Mouse (Mus musculus): Measurements from ENCODE around the gene Slc38a5. TPM values are rescaled to one million over a fixed set of nuclear protein-coding genes. Genes with fewer than 3 reads are reported as not detected.

Gene Slc38a5
- polyA plus RNA-seq (2016; fragmentation: Nextera tagmentation; extraction: Ambion mirVana) = 15.0 and 16.5 TPM in 2 replicates

DNA sequence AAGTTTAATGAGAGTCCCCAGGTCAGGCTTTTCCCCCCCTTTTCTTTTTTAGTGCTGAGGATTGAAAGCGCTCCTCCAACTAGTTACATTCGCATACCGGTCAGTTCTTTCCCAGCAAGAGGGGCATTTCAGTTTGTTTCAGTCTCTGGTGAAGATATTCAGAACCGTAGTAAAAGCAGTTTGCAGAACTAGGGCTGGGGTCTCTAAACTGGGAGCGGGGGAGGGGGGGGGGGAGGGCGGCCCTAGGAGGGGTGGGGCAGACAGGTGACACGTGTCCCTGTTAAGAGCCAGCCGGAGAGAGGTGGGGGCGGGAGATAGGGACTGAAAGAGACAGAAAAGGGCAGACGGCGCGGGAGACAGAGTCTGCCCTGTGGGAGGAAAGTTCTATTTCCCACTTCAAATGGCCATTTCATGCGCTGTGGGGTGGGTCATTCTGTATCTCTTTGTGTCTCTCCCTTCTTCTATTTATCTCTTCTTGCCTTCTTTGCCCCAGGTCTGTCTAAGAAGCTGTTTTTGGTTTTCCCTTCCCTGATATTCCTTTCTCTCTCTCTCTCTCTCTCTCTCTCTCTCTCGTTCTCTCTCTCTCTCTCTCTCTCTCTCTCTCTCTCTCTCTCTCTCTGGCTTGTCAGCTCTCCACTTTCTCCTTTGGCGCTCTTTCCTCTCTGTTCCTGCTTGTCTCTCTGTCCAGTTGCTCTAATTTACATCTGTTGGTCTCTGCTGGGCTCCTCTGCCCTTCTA is at the start of gene Slc38a5:
TSS of gene Slc38a5 (plus strand) at position 51 of the 738 bp plus-strand sequence.
- H3K4me1 ChIP-seq = 0 out of 2 replicates have a peak, but pooled peaks cover 4% of the 10 kb centered on the region
- H3K4me3 ChIP-seq = peak within 1 kb of the TSS; percentile 46
- H3K27ac ChIP-seq = no peak within 1 kb of the TSS
- H3K27me3 ChIP-seq (ENCODE audit: insufficient read depth, poor library complexity, severe bottlenecking) = peaks cover 13% of the 10 kb centered on the region; the same call in 1 of the 2 replicates
- WGBS = 21% methylated on average over 13 of the region's 15 CpGs
- H3K9me3 ChIP-seq = no peaks in the 10 kb centered on the region
- no peak for DNase-seq (ENCODE audit: low spot score)
- H3K36me3 ChIP-seq = no peaks in the 10 kb centered on the region

DNA sequence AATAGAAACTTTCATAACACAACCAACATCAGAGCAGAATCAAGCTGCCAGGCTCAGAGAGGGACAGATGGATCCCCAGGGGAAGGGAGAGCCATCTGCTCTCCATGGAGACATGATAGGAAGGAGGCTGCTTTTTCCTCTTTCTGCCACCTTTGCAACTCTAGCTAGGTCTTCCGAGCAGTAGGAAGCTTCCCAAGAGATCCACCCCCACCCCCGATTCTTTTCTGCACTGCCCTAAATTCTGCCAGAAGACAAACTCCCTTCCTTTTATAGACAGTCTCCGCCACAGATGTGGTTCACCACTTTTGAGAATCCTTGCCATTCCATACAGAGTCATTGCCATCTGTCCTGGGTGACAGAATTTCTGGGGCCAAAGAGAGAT is 48.6 kb upstream of the Slc38a5 start:
- 58% methylated on average over 3 of the region's 3 CpGs for WGBS
- H3K36me3 ChIP-seq = no peaks in the 10 kb centered on the region
- H3K9me3 ChIP-seq = no peaks in the 10 kb centered on the region
- H3K4me3 ChIP-seq = no peak overlapping the region
- DNase-seq (ENCODE audit: low spot score) = no peak
- H3K27me3 ChIP-seq (ENCODE audit: insufficient read depth, poor library complexity, severe bottlenecking) = no peaks in the 10 kb centered on the region
- no peak overlapping the region for H3K27ac ChIP-seq
- H3K4me1 ChIP-seq = no peaks in the 10 kb centered on the region

DNA sequence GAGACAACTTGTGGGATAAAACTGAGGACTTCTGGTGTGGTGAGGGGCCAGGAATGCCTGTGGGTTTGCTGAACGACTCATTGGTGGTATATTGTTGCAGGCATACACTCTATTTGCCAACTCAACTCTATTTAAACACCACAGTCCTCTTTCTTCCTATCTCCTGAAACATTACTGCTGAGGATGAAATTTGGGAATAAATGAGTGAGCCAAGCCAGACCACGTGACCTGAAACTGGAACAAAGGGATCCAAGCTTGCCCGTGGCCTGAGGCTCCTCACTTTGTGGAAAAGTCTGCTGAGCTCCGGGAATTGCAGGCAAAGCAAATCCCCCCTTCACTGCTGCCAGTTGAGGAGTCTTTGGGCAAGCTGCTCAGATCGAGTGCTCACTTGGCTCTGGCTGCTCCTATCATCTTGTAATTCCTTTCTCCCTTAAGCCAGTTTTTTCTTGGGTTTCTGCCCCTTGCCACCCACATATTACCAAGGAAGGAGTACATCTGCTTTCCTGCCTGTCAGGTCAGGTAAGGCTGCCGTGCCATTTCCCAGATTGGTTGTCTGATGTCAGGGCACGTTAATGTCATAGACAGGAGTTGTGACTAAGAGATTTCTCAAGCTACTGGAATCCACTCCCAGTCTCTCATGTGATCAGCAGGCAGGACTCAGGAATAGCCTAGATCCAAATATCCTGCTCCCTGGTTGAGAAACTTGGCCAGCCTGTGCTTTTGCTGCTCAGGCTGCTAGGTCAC is 48.1 kb upstream of the Slc38a5 start:
- 54% methylated on average over 7 of the region's 7 CpGs for WGBS
- no peak for DNase-seq (ENCODE audit: low spot score)
- Histone ChIP-seq H3K27ac (no peak overlapping the region), H3K36me3 (no peaks in the 10 kb centered on the region), H3K27me3 (ENCODE audit: insufficient read depth, poor library complexity, severe bottlenecking) (no peaks in the 10 kb centered on the region), H3K4me3 (no peak overlapping the region), H3K9me3 (no peaks in the 10 kb centered on the region), H3K4me1 (no peaks in the 10 kb centered on the region)

DNA sequence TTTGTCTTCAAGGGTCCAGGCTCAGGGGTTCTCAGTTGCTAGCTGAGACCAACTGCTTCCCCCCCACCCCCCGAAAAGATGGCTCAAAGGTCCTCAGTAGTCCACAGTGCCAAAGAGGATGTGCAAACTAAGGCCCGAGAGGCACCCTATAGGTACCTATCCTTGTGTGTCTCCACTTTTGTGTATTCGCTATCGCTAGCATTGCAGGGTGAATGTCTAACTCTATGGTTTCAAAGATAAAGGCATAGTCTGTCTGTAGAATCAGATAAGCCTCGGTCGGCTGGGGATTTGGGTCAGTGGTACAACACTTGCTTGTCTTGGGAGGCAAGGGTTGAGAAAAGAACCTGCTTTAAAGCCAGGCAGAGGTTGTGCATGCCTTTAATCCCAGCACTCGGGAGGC is 47.5 kb upstream of the Slc38a5 start:
- Histone ChIP-seq H3K27ac (no peak overlapping the region), H3K36me3 (no peaks in the 10 kb centered on the region), H3K4me1 (no peaks in the 10 kb centered on the region), H3K4me3 (no peak overlapping the region), H3K27me3 (ENCODE audit: insufficient read depth, poor library complexity, severe bottlenecking) (no peaks in the 10 kb centered on the region), H3K9me3 (no peaks in the 10 kb centered on the region)
- WGBS = 78% methylated on average over 7 of the region's 7 CpGs
- no peak for DNase-seq (ENCODE audit: low spot score)

DNA sequence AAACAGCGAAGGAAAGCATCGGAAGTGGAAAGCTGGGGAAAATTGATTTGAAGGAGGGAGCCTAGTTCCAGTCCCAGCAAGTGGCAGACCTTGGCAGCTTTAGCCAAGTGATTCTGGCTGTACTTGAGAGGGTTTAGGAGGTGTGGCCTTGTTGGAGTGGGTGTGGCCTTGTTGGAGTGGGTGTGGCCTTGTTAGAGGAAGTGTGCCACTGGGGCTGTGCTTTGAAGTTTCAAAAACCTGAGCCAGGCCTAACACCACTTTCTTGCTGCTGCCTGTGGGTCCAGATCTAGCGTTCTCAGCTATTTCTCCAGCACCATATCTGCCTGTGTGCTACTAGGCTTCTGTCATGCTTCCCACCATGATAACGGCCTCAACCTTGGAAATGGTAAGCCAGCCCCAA is 40.7 kb upstream of the Slc38a5 start:
- Histone ChIP-seq H3K4me3 (no peak overlapping the region), H3K36me3 (no peaks in the 10 kb centered on the region), H3K4me1 (no peaks in the 10 kb centered on the region), H3K27me3 (ENCODE audit: insufficient read depth, poor library complexity, severe bottlenecking) (no peaks in the 10 kb centered on the region), H3K27ac (no peak overlapping the region), H3K9me3 (no peaks in the 10 kb centered on the region)
- WGBS = 67% methylated on average over 4 of the region's 4 CpGs
- no peak for DNase-seq (ENCODE audit: low spot score)

DNA sequence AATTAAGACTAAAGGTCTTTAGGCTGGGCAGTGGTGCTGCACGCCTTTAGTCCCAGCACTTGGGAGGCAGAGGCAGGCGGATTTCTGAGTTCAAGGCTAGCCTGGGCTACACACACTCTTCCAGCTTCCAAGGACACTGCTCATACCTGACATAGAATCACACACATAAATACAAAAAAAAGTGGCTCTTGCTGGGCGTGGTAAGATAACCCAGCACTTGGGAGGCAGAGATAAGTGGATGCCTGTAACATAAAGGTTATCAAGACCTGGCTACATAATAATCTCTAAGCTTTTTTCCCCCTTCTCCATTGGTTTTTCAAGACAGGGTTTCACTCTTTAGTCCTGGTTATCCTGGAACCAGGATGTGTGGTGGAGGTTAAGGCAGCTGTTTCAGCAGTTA is 37.3 kb upstream of the Slc38a5 start:
- Histone ChIP-seq H3K27ac (no peak overlapping the region), H3K4me3 (no peak overlapping the region), H3K36me3 (no peaks in the 10 kb centered on the region), H3K9me3 (no peaks in the 10 kb centered on the region), H3K4me1 (no peaks in the 10 kb centered on the region), H3K27me3 (ENCODE audit: insufficient read depth, poor library complexity, severe bottlenecking) (no peaks in the 10 kb centered on the region)
- 75% methylated on average over 3 of the region's 3 CpGs for WGBS
- no peak for DNase-seq (ENCODE audit: low spot score)

DNA sequence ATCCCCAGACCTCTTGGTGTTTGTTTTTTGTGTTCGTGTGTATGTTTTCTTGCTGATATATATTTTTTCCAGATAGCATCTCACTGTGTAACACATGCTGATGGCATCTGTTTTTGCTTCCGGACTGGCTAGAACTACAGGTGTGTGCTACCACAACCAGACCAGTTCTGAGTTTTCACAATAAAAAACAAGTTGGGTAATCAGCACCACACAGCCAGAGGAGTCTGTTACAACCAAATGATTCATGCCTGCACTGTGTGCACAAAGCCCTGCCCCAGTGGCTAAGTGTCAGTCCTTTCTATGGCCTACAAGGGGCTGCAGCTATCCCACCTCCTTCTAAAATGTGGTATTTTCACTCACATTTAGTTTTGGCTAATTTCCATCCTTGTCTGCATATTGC is 34.2 kb upstream of the Slc38a5 start:
- Histone ChIP-seq H3K4me1 (no peaks in the 10 kb centered on the region), H3K4me3 (no peak overlapping the region), H3K27me3 (ENCODE audit: insufficient read depth, poor library complexity, severe bottlenecking) (no peaks in the 10 kb centered on the region), H3K9me3 (no peaks in the 10 kb centered on the region), H3K27ac (no peak overlapping the region), H3K36me3 (no peaks in the 10 kb centered on the region; the same call in 1 of the 2 replicates)
- DNase-seq (ENCODE audit: low spot score) = no peak
- 84% methylated on average over 2 of the region's 2 CpGs for WGBS

DNA sequence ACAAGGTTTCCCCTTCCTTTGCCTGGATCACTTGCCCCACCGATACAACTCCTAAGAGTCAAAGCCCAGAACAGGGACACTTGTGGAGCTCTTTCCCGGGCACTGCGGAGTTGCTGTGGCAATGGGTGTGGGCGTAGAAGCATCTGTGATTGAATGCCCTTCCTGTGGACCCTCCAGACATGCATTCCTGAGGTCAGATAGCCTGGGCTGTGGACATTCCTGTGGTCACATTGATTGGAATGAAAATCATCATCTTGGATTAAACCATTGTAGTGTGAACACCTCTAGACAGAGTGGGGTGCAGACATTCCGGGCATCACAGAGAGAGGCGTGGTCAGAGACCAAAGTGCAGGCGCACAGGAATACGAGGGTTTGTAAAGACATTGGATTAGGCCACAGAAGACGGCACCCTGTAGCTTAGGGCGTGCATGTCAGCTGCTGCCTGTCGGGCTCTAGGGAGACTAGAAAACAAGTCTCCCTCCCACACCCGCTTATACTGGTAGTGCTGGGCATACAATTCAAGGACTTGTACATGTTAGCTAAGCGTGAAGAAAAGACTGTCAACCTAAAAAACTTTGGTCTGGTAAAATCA is 32.0 kb upstream of the Slc38a5 start:
- H3K27me3 ChIP-seq (ENCODE audit: insufficient read depth, poor library complexity, severe bottlenecking) = no peaks in the 10 kb centered on the region
- H3K27ac ChIP-seq = no peak overlapping the region
- DNase-seq (ENCODE audit: low spot score) = no peak
- no peaks in the 10 kb centered on the region for H3K9me3 ChIP-seq
- H3K36me3 ChIP-seq = no peaks in the 10 kb centered on the region; the same call in 1 of the 2 replicates
- 73% methylated on average over 13 of the region's 13 CpGs for WGBS
- no peaks in the 10 kb centered on the region for H3K4me1 ChIP-seq
- H3K4me3 ChIP-seq = no peak overlapping the region

DNA sequence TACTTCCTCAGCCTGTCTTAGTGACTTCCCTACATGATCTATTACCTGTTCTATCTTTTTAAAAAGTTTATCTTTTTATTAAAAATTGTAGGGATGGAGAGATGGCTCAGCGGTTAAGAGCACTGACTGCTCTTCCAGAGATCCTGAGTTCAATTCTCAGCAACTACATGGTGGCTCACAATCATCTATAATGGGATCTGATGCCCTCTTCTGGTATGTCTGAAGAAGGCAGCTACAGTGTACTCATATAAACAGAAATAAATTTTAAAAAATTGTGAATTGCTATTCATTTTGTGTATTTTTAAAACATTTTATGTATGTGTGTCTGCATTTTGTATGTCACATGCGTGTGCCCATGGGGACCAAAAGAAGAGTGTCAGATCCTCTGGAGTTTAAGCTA is 23.3 kb upstream of the Slc38a5 start:
- Histone ChIP-seq H3K4me1 (no peaks in the 10 kb centered on the region; the same call in 1 of the 2 replicates), H3K36me3 (no peaks in the 10 kb centered on the region; the same call in 1 of the 2 replicates), H3K4me3 (no peak overlapping the region), H3K9me3 (no peaks in the 10 kb centered on the region), H3K27ac (no peak overlapping the region), H3K27me3 (ENCODE audit: insufficient read depth, poor library complexity, severe bottlenecking) (no peaks in the 10 kb centered on the region)
- no peak for DNase-seq (ENCODE audit: low spot score)
- 78% methylated on average over 2 of the region's 2 CpGs for WGBS

DNA sequence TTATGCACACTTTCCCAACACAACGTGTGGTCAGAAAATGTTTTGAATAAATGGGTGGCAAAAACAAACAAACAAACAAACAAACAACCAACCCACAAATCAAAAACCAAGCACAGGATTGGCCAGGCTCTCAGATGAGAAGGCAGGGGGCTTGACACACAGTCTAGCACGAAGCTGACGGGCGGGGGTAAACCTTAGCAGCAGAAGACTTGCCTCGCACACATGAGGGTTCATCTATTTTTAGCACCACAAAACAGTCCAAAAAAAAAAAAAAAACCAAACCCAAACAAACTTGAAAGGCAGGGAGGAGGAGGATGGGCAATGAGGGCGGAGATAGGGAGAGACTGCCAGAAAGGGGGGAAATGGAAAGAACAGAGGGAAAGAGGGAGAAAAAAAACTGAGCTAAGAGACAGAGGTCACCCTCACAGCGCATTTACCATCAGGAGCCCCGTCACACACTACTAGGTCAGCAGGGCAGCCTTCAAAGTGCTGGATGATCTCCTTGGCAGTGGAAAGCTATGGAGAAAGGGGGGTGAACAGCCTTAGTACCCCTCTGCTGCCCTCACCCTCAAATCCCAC is 22.3 kb upstream of the Slc38a5 start:
- no peaks in the 10 kb centered on the region; the same call in 1 of the 2 replicates for H3K4me1 ChIP-seq
- no peaks in the 10 kb centered on the region; the same call in 1 of the 2 replicates for H3K36me3 ChIP-seq
- no peaks in the 10 kb centered on the region for H3K9me3 ChIP-seq
- H3K27me3 ChIP-seq (ENCODE audit: insufficient read depth, poor library complexity, severe bottlenecking) = no peaks in the 10 kb centered on the region
- no peak overlapping the region for H3K4me3 ChIP-seq
- H3K27ac ChIP-seq = no peak overlapping the region
- DNase-seq (ENCODE audit: low spot score) = no peak
- 70% methylated on average over 8 of the region's 8 CpGs for WGBS

DNA sequence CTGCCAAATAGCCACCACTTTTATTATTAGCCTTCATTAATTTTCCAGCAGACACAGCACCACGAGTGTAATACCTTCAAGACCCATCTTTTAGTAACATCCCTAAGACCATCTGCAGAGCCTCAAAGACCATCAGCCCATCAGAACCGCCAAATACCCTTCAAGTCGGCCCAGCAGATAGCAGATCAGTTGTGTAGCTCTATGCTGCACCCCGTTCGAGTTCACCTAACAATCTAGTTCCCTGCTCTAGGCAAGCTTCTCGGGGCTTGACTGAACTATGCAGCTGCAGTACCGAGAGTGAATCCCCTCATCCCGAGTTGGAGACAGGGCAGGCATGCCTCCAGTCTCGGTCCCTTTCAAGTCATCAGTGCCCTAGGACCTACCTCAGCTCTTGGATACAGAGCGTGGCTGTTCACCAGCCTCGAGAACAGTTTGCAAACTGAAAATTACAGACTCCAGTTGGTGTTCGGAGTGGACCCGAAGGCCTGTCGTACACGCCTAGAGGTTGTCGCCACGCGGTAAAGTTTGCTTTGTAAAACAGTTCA is 19.1 kb upstream of the Slc38a5 start:
- no peaks in the 10 kb centered on the region for H3K36me3 ChIP-seq
- no peaks in the 10 kb centered on the region for H3K9me3 ChIP-seq
- DNase-seq (ENCODE audit: low spot score) = no peak
- no peaks in the 10 kb centered on the region; the same call in 1 of the 2 replicates for H3K4me1 ChIP-seq
- peak overlapping the region; percentile 86 for H3K27ac ChIP-seq
- H3K4me3 ChIP-seq = peak overlapping the region; percentile 68
- H3K27me3 ChIP-seq (ENCODE audit: insufficient read depth, poor library complexity, severe bottlenecking) = no peaks in the 10 kb centered on the region
- WGBS = 12% methylated on average over 18 of the region's 18 CpGs

DNA sequence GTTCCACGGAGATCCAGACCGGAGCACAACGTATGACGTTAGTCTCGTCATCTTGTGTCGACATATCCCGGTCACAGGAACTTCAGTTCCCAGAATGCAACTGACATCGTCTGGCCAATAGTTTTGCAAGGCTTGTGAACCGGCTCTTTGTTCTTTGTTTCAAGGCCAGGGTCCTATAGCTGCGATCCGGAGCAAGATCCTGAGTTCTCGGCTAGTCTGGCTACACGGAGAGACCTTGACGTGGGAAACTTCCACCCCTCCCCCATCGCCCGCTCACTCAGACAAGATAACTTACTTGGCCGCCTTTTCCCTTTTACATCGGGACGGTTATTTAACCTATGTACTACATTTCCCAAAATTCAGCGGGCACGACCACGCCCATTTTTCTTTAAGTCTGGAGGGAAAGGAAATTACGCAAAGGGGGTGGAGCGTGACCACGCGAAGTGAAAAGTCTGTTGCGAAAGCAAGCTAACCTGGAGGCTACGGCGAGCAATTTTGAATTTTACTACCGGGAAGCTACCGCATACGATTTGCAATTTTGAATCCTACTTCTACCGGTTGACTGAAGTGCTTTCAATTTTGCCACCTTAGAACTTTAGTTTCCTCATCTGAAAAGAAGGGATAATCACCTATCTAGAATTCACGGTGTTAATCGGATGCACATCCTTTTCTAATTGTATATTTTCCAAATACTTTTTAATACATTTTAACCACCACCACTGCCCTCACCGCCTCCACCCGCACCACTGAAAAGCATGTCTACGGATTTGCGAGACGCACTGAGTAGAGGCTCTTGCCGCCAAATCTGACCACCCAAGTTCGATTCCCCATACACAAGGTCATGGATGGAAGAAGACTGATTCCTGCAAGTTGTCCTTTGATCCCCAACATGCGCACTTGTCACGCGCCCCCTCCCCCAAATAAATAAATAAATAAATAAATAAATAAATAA is 18.3 kb upstream of the Slc38a5 start, which contains the start of gene Ftsj1:
TSS of gene Ftsj1 (minus strand) at position 73 of the 952 bp plus-strand sequence.
- Histone ChIP-seq H3K4me3 (peak within 1 kb of the TSS; percentile 68), H3K27me3 (ENCODE audit: insufficient read depth, poor library complexity, severe bottlenecking) (no peaks in the 10 kb centered on the region), H3K9me3 (no peaks in the 10 kb centered on the region), H3K36me3 (no peaks in the 10 kb centered on the region), H3K27ac (peak within 1 kb of the TSS; percentile 86), H3K4me1 (no peaks in the 10 kb centered on the region; the same call in 1 of the 2 replicates)
- 11% methylated on average over 45 of the region's 45 CpGs for WGBS
- DNase-seq (ENCODE audit: low spot score) = peak; percentile 90

Data from heart, embryonic 10.5 days (tissue).